In the genomic region with DNA sequence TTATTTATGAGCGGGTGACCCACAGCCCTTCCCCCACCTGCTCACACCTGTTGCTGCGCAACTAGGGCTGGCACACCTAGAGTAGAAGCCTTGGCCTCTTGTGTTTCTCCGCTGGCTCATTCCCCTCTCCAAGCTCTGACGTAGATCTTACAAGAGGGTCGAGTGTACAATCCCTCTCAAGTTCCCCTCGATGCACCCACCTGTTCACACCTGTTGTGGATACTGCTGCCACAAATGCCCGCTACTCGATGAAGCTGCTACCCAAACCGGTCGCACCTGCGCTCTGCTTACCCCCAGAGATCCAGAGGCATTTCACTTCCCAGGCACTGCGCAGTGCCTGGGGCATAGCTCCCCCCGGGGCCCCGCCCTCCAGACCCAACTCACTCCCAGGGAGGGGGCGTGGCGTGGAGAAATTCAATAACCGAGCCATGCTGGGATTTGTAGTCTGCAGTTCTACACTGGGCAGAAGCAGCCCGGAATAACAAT, we compare ENCODE assay signal across 8 mouse cellular contexts. TPM values are rescaled to one million over a fixed set of nuclear protein-coding genes. Genes with fewer than 3 reads are reported as not detected.
A peak's percentile ranks its signal among the peaks of the same experiment; 100 is the strongest.
DNase-seq lines count a peak whose midpoint lies in the region; ATAC-seq and TF ChIP-seq lines count a peak whose summit lies in the region.

No protein-coding gene starts in this region.

- ATAC-seq in kidney, postnatal 0 days (replicated peaks; ENCODE audit: low FRiP score, low read depth) = peak; percentile 43; the same call in 1 of the 2 replicates

- WGBS in kidney, postnatal 0 days = 26% methylated on average over 18 of the region's 18 CpGs

- no peak overlapping the region for H3K9ac ChIP-seq in kidney, postnatal 0 days (ENCODE audit: low read depth, low read length)

- no peak for TF ChIP-seq CTCF in gastrocnemius, adult 2 months (IDR thresholded peaks at IDR 0.05)
- no peak for TF ChIP-seq CTCF in kidney, postnatal 0 days (IDR thresholded peaks at IDR 0.05; ENCODE audit: low read depth)

- peak overlapping the region; percentile 77 for H3K27ac ChIP-seq in gastrocnemius, adult 2 months
- H3K27ac ChIP-seq in kidney, postnatal 0 days = no peak overlapping the region

- H3K36me3 ChIP-seq in kidney, postnatal 0 days (ENCODE audit: insufficient read depth, low read length) = no peaks in the 10 kb centered on the region

- H3K4me2 ChIP-seq in kidney, postnatal 0 days (ENCODE audit: low read length) = peak overlapping the region; percentile 48

- peak; percentile 88 for DNase-seq in heart, adult 11 months
- no peak for DNase-seq in heart, postnatal 25 days (ENCODE audit: low spot score)
- DNase-seq in adrenal gland, postnatal 14 days = peak; percentile 51
- peak; percentile 81 for DNase-seq in gastrocnemius, adult 2 months
- peak; percentile 59 for DNase-seq in kidney, postnatal 0 days (ENCODE audit: low spot score)
- peak; percentile 73 for DNase-seq in lung, postnatal 14 days
- no peak for DNase-seq in c-Kit-positive CD71-positive TER-119-positive erythroid progenitor cells, embryonic 14.5 days (ENCODE audit: low spot score)
- DNase-seq in cerebellum, postnatal 25 days = no peak

- 0 out of 2 replicates have a peak, but pooled peaks cover 8% of the 10 kb centered on the region for H3K4me1 ChIP-seq in kidney, postnatal 0 days (replicated peaks; ENCODE audit: insufficient read depth, low read length)

- peak overlapping the region; percentile 70 for H3K4me3 ChIP-seq in gastrocnemius, adult 2 months
- no peak overlapping the region for H3K4me3 ChIP-seq in kidney, postnatal 0 days (replicated peaks; ENCODE audit: low read depth, low read length)

- intact Hi-C loops in heart, postnatal 25 days (cut with DNase I) = no loop called here
- intact Hi-C loops in gastrocnemius, adult 2 months (cut with DNase I) = no loop called here

- no peaks in the 10 kb centered on the region for H3K27me3 ChIP-seq in kidney, postnatal 0 days (ENCODE audit: insufficient read depth, low read length)

- no peaks in the 10 kb centered on the region for H3K9me3 ChIP-seq in kidney, postnatal 0 days (replicated peaks; ENCODE audit: low read length)

RNA-seq across cellular contexts. Expression of a gene that starts 4.1 kb away (rescaled TPM):
- total RNA-seq in heart, postnatal 25 days (2021) = 1 to 10 TPM; 2.7 to 4.0 TPM
- 3.0 and 4.0 TPM in 2 replicates for total RNA-seq in adrenal gland, postnatal 14 days (2021)
- total RNA-seq in gastrocnemius, adult 2 months (2021) = 10 to 100 TPM; 29.7 to 48.8 TPM
- 4.6 and 5.1 TPM in 2 replicates for polyA plus RNA-seq in kidney, postnatal 0 days (2015; fragmentation: Nextera tagmentation; extraction: Ambion mirVana)

RNA-seq across cellular contexts. Expression of a gene that starts 48.3 kb away (rescaled TPM):
- total RNA-seq in heart, postnatal 25 days (2021) = 10 to 100 TPM; 39.2 to 44.9 TPM
- 67.5 and 69.9 TPM in 2 replicates for total RNA-seq in adrenal gland, postnatal 14 days (2021)
- 10 to 100 TPM; 43.6 to 44.3 TPM for total RNA-seq in gastrocnemius, adult 2 months (2021)
- polyA plus RNA-seq in kidney, postnatal 0 days (2015; fragmentation: Nextera tagmentation; extraction: Ambion mirVana) = 29.1 and 29.7 TPM in 2 replicates

RNA-seq across cellular contexts. Expression of a gene that starts 50.0 kb away (rescaled TPM):
- total RNA-seq in heart, postnatal 25 days (2021) = 10 to 100 TPM; 67.1 to 79.0 TPM
- 59.8 and 60.9 TPM in 2 replicates for total RNA-seq in adrenal gland, postnatal 14 days (2021)
- 10 to 100 TPM; 55.0 to 60.2 TPM for total RNA-seq in gastrocnemius, adult 2 months (2021)
- 105 and 107 TPM in 2 replicates for polyA plus RNA-seq in kidney, postnatal 0 days (2015; fragmentation: Nextera tagmentation; extraction: Ambion mirVana)

RNA-seq across cellular contexts. Expression of a gene that starts 50.9 kb away (rescaled TPM):
- total RNA-seq in heart, postnatal 25 days (2021) = 10 to 100 TPM; 61.3 to 68.2 TPM
- total RNA-seq in adrenal gland, postnatal 14 days (2021) = 68.0 TPM in 2 replicates
- 10 to 100 TPM; 64.9 to 67.6 TPM for total RNA-seq in gastrocnemius, adult 2 months (2021)
- polyA plus RNA-seq in kidney, postnatal 0 days (2015; fragmentation: Nextera tagmentation; extraction: Ambion mirVana) = 90.7 and 94.6 TPM in 2 replicates

Comparison
In these comparisons a context has a peak if more than half of its experiments do, and no peak if none do; other contexts are left out.
1. DNase-seq: peak in heart, adult 11 months (single experiment), adrenal gland, postnatal 14 days (single experiment), gastrocnemius, adult 2 months (single experiment), kidney, postnatal 0 days (single experiment) and lung, postnatal 14 days (single experiment); none in heart, postnatal 25 days (single experiment), c-Kit-positive CD71-positive TER-119-positive erythroid progenitor cells, embryonic 14.5 days (single experiment) and cerebellum, postnatal 25 days (0 of 2).